Mouse (Mus musculus) retina, embryonic 14.5 days (tissue): ENCODE data around the gene Gm27027.

ENCODE experiments used
- DNase-seq: peaks from one replicate; pipeline ENCODE4 v3.0.0-alpha.2; 2015; ENCODE audit warnings: low spot score

The Gm27027 gene

GRCm38 (mm10) chr2:93976436-93977252 lies 19.5 kb downstream of the Gm27027 start:
- peak; percentile 71 for DNase-seq

- DNase-seq, result peak; percentile 31
Observed at GRCm38 (mm10) chr2:93975526-93976435, 20.4 kb downstream of the Gm27027 start.

DNA sequence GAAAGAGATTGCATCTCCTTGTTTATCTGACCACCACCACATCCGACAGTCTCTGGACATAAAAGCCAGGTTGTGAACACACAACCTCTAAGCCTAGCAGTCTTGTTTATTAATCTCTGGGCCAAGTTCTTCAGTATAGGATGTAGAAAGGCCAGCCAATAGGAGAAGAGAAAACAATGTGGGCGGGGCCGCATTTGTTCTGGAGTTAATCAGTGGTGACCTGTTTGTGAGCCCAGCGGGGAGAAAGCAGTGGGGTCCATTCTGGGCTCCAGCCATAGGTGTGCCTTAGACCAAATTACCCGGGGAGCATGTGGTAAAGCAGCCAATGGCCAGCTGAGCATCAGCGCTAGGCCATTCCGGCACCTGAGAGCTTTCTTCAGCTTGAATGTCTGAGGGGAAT lies 21.1 kb downstream of the Gm27027 start:
- peak; percentile 37 for DNase-seq

DNA sequence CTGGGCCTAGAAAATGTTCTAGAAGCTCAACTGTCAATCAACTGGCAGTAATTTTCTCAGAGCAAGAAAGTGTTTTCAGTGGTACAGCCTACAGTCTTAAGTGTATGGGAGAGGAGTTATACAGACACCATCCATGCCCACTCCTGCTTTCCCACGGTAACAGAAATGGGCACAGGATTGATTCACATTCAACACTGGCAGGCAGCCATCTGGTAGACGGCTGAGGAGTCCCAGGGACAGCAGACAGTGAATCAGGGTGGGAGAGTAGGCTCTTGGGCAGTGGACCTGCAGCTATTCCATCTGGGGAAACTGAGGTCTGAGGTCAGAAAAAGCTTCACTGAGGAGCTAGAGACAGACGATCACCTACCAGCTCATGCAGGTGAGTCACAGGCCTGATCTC lies 24.5 kb downstream of the Gm27027 start:
- DNase-seq, result no peak

- no peak for DNase-seq
Observed at GRCm38 (mm10) chr2:93964494-93965160, 31.5 kb downstream of the Gm27027 start.

- no peak for DNase-seq
Observed at GRCm38 (mm10) chr2:93963802-93964201, 32.4 kb downstream of the Gm27027 start.

DNA sequence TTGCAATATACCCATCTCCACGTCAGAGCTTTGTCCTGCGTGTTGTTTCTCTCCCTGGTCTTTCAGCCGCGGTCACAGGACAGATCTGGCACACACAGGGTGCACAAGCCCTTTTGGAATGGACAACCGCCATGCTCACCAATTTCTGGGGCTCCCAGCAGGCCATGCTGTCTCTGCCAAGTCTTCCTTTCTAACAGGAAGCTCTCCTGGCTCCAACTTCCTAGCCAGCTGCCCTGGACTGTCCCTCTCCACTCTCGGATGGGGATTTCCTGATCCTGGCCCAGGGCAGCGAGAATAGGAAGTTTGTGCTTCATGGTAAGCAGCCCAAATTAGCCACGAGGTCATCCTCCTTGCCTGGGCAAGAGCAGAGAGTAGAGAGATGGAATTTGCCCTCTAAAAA lies 34.4 kb downstream of the Gm27027 start:
- DNase-seq, result no peak

GRCm38 (mm10) chr2:93959346-93959745 lies 36.8 kb downstream of the Gm27027 start:
- DNase-seq, result no peak

DNA sequence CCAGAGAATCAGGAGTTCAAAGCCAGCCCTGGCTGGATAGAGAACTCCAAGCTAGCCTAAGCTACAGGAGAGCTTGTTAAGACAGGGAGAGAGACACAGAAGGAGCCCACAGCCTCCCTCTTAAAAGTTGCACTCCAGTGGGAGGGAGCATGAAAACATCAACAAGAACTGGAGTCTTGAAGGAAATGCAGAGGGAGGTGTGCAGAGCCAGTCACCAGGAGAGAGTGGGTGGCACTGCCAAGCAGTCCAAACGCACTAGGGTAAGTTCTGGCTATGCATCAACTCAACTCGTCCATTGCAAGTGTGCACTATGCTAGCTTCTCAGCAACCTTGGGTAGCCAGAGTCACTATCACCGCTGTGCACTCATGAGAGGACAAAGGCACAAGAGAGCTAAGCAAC lies 37.9 kb downstream of the Gm27027 start:
- DNase-seq, result no peak

DNA sequence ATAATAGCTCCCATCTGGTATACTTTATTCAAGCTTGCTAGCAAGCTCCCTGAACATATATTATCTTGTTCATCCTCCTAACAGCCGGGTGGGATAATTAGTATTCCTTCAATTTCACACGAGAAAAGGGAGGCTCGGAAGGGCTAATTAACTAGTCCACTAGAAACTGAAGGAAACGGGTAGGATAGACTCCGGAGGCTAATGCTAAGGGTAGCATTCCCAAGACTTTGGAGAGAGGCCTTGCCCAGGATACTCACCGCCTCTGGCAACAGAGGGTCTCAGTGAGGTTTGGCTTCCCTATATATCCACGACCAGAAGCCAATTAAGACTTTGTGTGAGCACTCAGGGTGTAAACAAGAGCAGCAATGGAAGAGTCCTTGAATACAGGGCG lies 38.4 kb downstream of the Gm27027 start:
- DNase-seq, result peak; percentile 14

DNA sequence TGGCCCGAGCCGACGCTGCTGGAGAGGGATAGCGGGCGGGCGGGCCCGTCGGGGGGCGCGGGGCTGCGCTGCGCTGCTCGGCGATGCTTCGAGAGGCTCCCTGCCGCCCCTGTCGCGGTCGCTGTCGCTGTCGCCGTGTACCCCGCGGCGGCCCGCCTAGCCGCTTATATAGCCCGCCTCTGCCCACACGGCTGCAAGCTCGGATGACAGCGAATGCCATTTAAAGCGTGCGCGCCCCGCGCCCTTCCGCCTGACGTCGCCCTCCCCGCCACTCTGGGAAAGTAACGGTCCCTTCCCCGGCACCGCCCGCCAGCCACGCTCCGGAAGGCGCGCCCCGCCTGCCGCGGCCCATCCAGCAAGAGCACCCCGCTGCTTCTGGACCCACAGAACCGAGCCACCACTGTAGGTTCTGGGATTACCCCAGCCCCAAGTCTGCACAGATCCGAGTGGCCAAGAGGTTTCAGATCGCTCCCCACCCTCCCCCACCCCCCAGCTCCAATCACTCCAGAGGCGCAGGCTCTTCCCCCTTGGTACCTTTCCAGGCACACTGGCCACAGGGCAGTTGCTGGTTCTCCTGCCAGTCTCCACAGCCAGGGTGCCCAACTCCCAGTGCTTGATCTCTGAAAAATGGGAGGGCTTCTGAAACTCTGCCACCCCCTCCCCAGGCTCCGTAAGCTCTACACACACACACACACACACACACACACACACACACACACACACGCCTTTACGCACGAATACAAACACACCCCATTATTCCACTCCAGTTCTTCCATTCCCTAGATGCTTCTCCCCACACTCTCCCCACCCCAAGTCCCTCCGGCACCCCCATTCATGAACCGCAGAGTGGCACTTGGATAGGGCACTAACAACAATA lies 39.0 kb downstream of the Gm27027 start, which contains the start of gene Gm13889:
Gm13889 (minus strand) TSS at position 294 of the 877 bp plus-strand sequence.
- DNase-seq, result peak; percentile 73

DNA sequence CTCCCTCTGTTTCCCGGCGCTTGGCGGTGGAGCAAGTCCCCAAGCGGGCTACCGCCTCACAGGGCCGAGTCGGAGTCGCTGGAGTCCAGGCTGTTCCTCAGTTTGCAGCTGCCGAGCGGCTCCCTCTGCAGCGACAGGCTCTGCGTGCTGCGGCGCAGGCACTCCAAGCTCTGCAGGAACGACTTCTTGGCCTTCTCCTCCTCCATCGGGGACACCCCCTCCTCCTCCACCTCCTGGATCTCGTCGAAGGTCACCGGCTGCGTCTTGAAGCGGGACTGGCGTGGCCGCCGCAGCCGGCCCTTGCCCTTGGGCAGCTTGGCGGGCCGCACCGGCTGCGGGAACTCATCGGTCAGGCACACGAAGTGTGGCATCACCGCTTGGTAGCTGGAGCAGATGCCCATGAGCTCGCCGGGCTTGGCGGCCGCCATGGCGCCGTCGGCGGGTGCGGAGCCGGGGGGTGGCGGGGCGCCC lies 39.8 kb downstream of the Gm27027 start:
- DNase-seq, result peak; percentile 69

DNA sequence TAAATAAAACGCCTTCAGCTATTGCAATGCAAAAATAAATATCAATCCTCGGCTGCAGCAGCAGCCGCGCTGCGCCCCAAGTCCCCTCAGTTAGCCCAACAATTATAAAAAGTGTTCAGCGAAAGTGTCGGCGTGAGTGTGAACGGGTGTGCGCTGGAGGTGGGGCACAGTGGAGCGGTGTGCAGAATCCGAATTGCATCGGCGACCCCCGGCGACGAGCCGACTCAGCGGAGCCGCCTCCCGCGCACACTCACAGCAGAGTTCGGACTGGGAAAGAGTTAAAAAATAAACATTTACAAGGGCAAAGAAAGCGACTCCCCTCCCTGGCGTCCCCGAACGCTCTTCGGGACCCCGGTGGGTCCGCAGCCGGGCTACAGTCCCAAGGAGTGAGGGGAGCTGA lies 40.3 kb downstream of the Gm27027 start:
- no peak for DNase-seq

GRCm38 (mm10) chr2:93954781-93955578 lies 41.2 kb downstream of the Gm27027 start:
- peak; percentile 52 for DNase-seq

GRCm38 (mm10) chr2:93953726-93954125 lies 42.4 kb downstream of the Gm27027 start:
- DNase-seq, result no peak

DNA sequence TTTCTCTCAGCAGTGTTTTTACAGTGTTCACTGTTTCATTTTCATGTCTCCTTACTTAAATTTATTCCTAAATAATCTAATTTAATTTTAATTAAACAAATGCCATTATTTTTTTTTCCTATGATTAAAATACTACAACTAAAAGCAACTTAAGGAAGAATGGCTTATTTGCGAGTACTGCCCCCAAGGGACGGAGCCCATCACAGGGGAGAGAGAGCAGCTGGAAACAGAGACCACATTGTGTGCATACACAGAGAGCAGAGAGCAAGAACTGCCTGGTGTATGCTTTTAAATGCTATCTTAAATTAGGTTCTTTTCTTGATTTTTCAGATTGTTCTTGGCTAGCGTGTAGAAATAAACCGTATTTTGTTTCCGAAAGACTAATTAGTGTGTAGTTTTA lies 49.2 kb downstream of the Gm27027 start:
- DNase-seq, result no peak

GRCm38 (mm10) chr2:93944855-93945254 lies 51.3 kb downstream of the Gm27027 start:
- DNase-seq, result no peak

DNA sequence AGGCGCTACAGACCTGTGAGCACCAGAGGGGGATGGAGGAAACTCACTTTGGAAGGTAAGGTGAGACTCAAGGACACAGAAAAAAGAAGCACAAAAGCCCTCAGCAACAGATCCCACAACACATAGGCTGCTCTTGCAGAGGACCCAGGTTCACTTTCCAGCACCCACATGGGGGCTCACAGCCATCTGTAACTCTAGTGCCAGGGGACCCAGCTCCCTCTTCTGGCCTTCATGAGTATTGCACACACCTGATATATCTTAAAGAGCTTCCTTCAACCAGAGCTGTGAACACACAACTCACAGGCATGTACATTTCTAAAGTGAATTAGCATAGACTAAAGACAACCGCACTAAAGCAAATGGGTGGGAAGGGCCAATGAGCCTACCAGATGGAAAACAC lies 52.1 kb downstream of the Gm27027 start:
- DNase-seq, result no peak

GRCm38 (mm10) chr2:93941670-93942069 lies 54.5 kb downstream of the Gm27027 start:
- no peak for DNase-seq

DNA sequence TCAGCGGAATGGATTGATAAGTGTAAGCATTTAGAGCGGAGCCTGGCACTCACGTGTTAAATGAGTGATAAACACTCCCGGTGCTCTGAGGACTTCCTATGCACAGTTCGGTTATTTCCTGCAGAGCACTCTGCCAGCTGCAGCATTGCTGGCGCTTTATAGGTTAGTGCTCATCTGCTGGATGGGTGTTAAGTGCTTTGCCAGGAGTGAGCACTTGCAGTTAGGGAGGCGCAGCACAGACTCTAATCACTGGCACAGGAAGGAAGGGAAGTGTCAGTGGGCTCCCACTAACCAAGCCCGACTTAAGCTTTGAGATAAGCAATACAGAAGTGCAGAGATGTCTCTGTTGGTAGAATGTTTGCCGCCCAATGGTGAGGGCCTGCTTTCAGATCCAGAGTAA lies 57.6 kb downstream of the Gm27027 start:
- DNase-seq, result no peak
